Mouse (Mus musculus) heart, embryonic 10.5 days (tissue): ENCODE results near the gene Sirt7. TPM values are rescaled to one million over a fixed set of nuclear protein-coding genes. Genes with fewer than 3 reads are reported as not detected.
"Not testable (repeated sequence)": the region's sequence is repeated elsewhere in the genome, so short reads cannot be mapped to it uniquely, and the experiment has no call there.

Experiments used
- DNase-seq: peaks from one replicate; pipeline ENCODE4 v3.0.0-alpha.2; 2017; ENCODE audit warnings: low spot score
- H3K27ac ChIP-seq: fragments of 300-500 bp; sonication (generic); 2 replicates; pipeline ENCODE4 v1.5.1; 2016; ENCODE audit warnings: mild to moderate bottlenecking
- H3K27me3 ChIP-seq: fragments of 300-500 bp; sonication (generic); 2 replicates; pipeline ENCODE4 v1.6.1; 2016; ENCODE audit warnings: mild to moderate bottlenecking; ENCODE audit not compliant: poor library complexity, insufficient read depth, severe bottlenecking
- H3K36me3 ChIP-seq: fragments of 300-500 bp; sonication (generic); 2 replicates; pipeline ENCODE4 v1.6.1; 2016; ENCODE audit warnings: mild to moderate bottlenecking, moderate library complexity
- H3K4me1 ChIP-seq: fragments of 300-500 bp; sonication (generic); 2 replicates; pipeline ENCODE4 v1.6.1; 2016; ENCODE audit warnings: mild to moderate bottlenecking
- H3K4me3 ChIP-seq: fragments of 300-500 bp; sonication (generic); 2 replicates; pipeline ENCODE4 v1.5.1; 2016; ENCODE audit warnings: mild to moderate bottlenecking, moderate library complexity
- H3K9me3 ChIP-seq: fragments of 300-500 bp; sonication (generic); 2 replicates; pipeline ENCODE4 v1.6.1; 2016; ENCODE audit warnings: mild to moderate bottlenecking, moderate library complexity
- WGBS: fragments of 180-500 bp; shearing (Covaris S2); methylation state at CpG from one replicate; pipeline ENCODE4 v1.1.7; 2016; 5-methylcytosine and 5-hydroxymethylcytosine counted together
- polyA plus RNA-seq: library from polyadenylated mRNA; unstranded; fragments of >200 nt; fragmentation: Nextera tagmentation; extraction: Ambion mirVana; gene quantifications from 2 replicates; pipeline ENCODE4 v1.2.1, GENCODE M21; 2016

Sirt7 gene
- polyA plus RNA-seq, 1 experiment from 2014 or later, result 29.5 TPM

DNA sequence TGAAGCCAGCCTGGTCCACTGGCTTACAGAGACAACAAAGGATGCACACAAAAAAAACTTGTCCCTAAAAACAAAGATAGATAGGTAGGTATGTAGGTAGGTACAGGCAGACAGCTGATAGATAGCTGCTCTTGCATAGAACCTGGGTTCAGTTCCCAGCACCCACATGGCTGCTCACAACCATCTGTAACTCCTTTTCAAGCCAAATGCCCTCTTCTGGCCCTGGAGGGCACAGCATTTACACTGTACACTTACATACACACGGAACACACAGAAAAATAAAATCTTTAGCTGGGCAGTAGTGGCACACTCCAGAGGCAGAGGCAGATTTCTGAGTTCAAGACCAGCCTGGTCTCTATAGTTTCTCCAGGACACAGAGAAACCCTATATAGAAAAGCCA lies 41.1 kb downstream of the Sirt7 start:
- peaks cover 25% of the 10 kb centered on the region for H3K4me1 ChIP-seq
- H3K9me3 ChIP-seq, result no peaks in the 10 kb centered on the region
- no peaks in the 10 kb centered on the region for H3K27me3 ChIP-seq
- 95% methylated on average over 1 of the region's 1 CpGs for WGBS
- DNase-seq, result no peak
- H3K27ac ChIP-seq, result no peak overlapping the region
- H3K36me3 ChIP-seq, result peaks cover 71% of the 10 kb centered on the region
- no peak overlapping the region for H3K4me3 ChIP-seq

GRCm38 (mm10) chr11:120582982-120583293 lies 42.1 kb downstream of the Sirt7 start:
- WGBS, result 88% methylated on average over 2 of the region's 2 CpGs
- not testable (repeated sequence) for H3K9me3 ChIP-seq, H3K27ac ChIP-seq, H3K27me3 ChIP-seq, H3K4me3 ChIP-seq, DNase-seq
- H3K4me1 ChIP-seq, result peaks cover 31% of the 10 kb centered on the region
- H3K36me3 ChIP-seq, result peaks cover 73% of the 10 kb centered on the region

DNA sequence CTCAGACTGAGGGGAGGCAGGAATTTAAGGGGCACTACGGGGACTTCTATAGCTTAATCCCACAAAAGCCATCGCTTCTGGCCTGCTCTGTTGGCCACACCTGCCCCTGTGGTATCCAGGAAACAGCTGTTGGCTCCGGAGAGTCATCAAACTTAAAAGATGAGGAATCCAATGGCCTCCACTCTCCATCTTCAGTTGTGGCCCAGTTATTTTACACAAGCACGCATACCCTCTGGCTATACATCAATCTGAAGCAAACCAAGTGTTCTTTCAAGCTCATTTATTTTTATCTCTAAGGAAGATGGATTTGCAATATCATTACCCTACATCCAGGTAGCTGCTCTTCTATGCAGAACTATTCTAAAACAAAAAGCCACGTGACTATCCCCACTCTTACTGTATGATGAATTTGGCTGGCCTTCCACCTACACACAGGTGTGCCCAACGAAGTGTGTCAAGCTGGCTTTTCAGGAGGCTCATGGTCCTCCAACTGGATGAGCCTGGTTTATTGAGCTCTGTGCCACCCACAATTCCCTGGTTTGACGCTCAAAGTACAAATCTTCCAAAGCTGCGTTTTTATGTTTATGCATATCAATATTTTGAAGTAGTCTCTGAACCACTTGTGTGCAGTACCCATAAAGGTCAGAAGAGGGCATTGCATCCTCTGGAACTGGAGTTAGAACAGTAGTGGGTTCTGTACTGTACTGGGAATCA lies 42.6 kb downstream of the Sirt7 start:
- WGBS, result 77% methylated on average over 8 of the region's 8 CpGs
- Histone ChIP-seq H3K27ac (peak overlapping the region; percentile 99), H3K4me1 (peaks cover 31% of the 10 kb centered on the region), H3K4me3 (peak overlapping the region; percentile 91), H3K27me3 (no peaks in the 10 kb centered on the region), H3K36me3 (peaks cover 73% of the 10 kb centered on the region), H3K9me3 (no peaks in the 10 kb centered on the region)
- peak; percentile 73 for DNase-seq

- 5% methylated on average over 75 of the region's 75 CpGs for WGBS
- peak within 1 kb of the TSS; percentile 91 for H3K4me3 ChIP-seq
- no peaks in the 10 kb centered on the region for H3K27me3 ChIP-seq
- H3K27ac ChIP-seq, result peak within 1 kb of the TSS; percentile 99
- DNase-seq, result peak; percentile 91
- H3K9me3 ChIP-seq, result no peaks in the 10 kb centered on the region
- peaks cover 31% of the 10 kb centered on the region for H3K4me1 ChIP-seq
- H3K36me3 ChIP-seq, result peaks cover 73% of the 10 kb centered on the region
Measured at GRCm38 (mm10) chr11:120581490-120582267, 43.4 kb downstream of the Sirt7 start, which contains the start of gene Arhgdia. TSS of gene Arhgdia (minus strand) at chr11:120581624.

GRCm38 (mm10) chr11:120580871-120581331 lies 44.1 kb downstream of the Sirt7 start:
- under 1% methylated on average over 44 of the region's 44 CpGs for WGBS
- Histone ChIP-seq H3K9me3 (no peaks in the 10 kb centered on the region), H3K36me3 (peaks cover 71% of the 10 kb centered on the region), H3K27ac (peak overlapping the region; percentile 99), H3K4me1 (peaks cover 31% of the 10 kb centered on the region), H3K27me3 (no peaks in the 10 kb centered on the region), H3K4me3 (peak overlapping the region; percentile 91)
- DNase-seq, result no peak

DNA sequence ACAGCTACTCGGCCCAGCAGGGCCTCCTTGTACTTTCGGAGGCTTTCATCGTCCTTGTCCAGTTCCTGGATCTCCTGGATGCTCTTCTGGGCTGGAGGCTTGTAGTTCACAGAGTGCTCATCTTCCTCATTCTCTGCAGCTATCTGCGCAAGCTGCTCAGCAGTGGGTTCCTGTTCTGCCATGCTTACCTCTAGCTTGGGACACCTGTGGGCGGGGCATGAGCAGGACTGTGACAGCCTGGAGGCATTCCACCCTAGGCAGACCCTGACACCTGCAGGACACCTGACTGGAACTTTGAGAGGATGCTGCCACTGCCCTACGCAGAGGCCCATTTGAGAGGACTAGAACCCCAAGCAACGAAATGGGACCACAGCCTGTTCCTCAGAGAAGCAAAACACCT lies 44.9 kb downstream of the Sirt7 start:
- H3K36me3 ChIP-seq, result peaks cover 63% of the 10 kb centered on the region
- no peaks in the 10 kb centered on the region for H3K9me3 ChIP-seq
- peak overlapping the region; percentile 91 for H3K4me3 ChIP-seq
- peak; percentile 77 for DNase-seq
- H3K4me1 ChIP-seq, result peaks cover 33% of the 10 kb centered on the region
- H3K27ac ChIP-seq, result peak overlapping the region; percentile 99
- 58% methylated on average over 7 of the region's 7 CpGs for WGBS
- no peaks in the 10 kb centered on the region for H3K27me3 ChIP-seq

DNA sequence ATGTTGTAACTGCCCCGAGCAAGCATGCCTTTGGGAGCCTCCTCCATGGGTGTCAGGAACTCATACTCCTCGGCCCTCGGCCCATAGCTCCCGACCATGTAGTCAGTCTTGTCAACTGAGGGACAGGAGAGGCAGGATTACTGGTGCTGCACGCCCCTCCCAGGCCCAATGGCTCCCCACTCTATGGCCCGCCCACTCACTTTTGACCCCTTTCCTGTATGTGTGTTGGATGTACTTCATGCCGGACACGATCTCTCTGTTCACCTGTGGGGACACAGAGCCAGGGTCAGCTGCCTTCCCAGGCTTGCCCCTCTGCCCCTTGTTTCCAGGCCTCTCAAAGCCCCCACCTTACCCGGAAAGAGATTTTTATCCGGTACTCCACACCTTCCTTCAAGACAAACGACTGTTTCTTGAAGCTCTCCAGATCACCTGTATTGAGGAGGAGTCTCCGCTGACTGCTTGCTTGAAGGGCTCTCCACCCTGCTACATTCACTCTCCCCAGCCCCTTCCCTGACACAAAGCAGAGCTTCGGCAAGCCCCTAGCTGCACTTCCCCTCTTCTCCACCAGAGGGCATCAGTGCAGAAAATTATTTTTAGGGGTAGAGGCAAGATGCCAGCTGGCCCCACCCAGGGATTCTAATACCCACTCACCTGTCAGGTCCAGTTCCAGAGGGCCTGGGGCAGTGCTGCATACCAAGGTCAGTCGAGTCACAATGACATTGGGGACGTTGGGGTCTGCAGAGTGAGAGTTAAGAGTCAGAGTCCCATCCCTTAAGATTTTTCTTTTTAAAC lies 45.5 kb downstream of the Sirt7 start:
- peaks cover 57% of the 10 kb centered on the region for H3K36me3 ChIP-seq
- DNase-seq, result peak; percentile 90
- H3K27me3 ChIP-seq, result no peaks in the 10 kb centered on the region
- H3K4me3 ChIP-seq, result peak overlapping the region; percentile 91
- no peaks in the 10 kb centered on the region for H3K9me3 ChIP-seq
- WGBS, result 53% methylated on average over 15 of the region's 15 CpGs
- peaks cover 36% of the 10 kb centered on the region for H3K4me1 ChIP-seq
- H3K27ac ChIP-seq, result peak overlapping the region; percentile 99

DNA sequence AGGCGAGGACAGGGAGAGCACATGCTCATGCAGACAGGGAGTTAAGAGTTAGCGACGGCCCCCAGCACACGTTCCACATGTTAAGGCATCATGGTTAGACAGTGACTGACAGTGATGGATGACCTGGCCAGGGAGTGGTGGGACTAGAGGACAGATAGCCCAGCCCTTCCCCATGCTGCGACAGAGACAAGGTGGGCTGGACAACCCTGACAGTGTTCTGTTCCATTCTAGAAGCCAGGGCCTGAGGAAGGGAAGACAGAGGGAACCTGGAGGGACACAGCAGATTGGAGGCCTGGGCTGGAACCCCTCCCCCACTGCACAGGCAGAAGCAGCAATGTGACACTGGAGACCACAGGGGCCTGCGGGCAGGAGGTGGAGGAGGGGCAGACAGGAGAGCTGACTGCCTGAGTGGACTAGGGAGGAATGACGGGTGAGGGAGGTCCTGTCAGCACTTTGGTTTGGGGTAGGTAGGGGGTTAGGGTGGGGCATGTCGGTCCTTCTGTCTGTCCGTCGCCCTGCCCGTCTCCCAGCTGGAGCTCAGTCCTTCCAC lies 46.3 kb downstream of the Sirt7 start:
- no peak for DNase-seq
- Histone ChIP-seq H3K4me1 (peaks cover 42% of the 10 kb centered on the region), H3K36me3 (peaks cover 50% of the 10 kb centered on the region), H3K4me3 (peak overlapping the region; percentile 91; the same call in 1 of the 2 replicates), H3K9me3 (no peaks in the 10 kb centered on the region), H3K27me3 (no peaks in the 10 kb centered on the region), H3K27ac (peak overlapping the region; percentile 99)
- 59% methylated on average over 11 of the region's 11 CpGs for WGBS

DNA sequence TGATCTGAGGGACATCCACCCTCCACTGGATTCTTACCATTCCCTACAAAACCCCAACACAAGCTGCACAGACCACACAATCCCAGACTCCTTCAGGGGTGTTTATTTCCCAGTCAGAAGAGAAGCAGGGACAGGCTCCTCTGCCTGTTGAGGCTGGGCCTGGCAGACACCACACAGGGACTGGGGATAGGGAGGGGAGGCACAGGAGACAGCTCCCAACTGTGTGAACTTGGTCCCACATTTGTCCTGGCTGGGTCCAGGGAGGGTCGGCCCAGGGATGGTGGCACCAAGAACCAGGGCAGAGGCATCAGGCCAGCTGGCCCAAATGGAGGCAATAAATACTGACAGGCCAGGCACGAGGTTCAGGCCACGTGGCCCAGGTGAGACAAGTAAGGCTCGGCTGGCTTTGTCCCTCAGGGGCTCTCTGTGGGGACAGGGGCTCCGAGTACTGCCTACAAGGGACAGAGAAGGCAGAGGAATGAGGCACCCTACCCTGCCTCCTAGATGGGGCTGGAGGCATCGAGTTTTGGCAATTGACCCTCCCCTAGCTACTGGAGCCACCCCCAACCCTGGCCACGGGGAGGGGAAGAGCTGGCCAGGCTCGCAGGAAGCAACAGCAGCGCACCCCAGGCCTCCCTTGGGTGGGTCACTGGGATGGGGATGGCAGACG lies 46.9 kb downstream of the Sirt7 start:
- Histone ChIP-seq H3K27me3 (no peaks in the 10 kb centered on the region), H3K9me3 (no peaks in the 10 kb centered on the region), H3K4me3 (no peak overlapping the region), H3K27ac (peak overlapping the region; percentile 4; the same call in 1 of the 2 replicates), H3K36me3 (peaks cover 45% of the 10 kb centered on the region), H3K4me1 (peaks cover 42% of the 10 kb centered on the region)
- DNase-seq, result peak; percentile 70
- WGBS, result 82% methylated on average over 10 of the region's 10 CpGs

GRCm38 (mm10) chr11:120577211-120578023 lies 47.6 kb downstream of the Sirt7 start:
- H3K9me3 ChIP-seq, result no peaks in the 10 kb centered on the region
- H3K4me1 ChIP-seq, result peaks cover 42% of the 10 kb centered on the region
- H3K4me3 ChIP-seq, result no peak overlapping the region
- peak; percentile 71 for DNase-seq
- 88% methylated on average over 7 of the region's 7 CpGs for WGBS
- peaks cover 40% of the 10 kb centered on the region for H3K36me3 ChIP-seq
- H3K27me3 ChIP-seq, result no peaks in the 10 kb centered on the region
- no peak overlapping the region for H3K27ac ChIP-seq

DNA sequence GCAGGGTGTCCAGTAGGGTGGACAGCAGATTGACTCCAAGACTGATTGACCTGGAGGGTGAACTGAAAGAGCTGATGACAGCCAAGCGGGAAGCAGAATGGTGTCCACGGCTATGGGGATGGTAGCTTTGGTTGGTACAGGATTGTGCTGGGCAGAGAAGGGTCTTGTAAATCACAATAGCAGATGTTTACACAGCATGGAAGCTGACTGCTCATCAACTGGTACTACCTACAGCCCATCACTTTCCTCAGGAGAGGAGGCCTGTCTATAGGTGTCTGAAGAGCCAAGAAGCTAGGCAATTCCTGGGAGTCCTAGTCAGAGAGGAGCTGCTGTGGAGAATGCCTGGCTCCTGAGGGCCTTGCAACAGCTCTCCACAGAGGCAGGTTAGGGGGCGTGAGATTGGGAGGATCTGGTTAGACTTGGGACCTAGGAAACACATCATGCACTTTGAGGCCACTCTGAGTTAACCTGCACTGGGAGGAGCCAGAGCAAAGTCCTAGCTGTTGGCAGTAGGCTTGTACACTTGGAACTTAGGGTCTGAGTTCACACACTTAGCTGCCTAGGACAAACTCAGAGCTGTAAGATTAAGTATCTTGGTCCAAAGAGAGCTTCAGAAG lies 48.6 kb downstream of the Sirt7 start:
- H3K27me3 ChIP-seq, result no peaks in the 10 kb centered on the region
- peak; percentile 74 for DNase-seq

More for the DNA sequence above, 48.6 kb downstream of the Sirt7 start:
- Histone ChIP-seq H3K4me1 (peaks cover 39% of the 10 kb centered on the region), H3K27ac (no peak overlapping the region), H3K36me3 (peaks cover 40% of the 10 kb centered on the region), H3K9me3 (no peaks in the 10 kb centered on the region), H3K4me3 (no peak overlapping the region)
- WGBS, result 68% methylated on average over 3 of the region's 3 CpGs
